ENCODE assay signal across 15 mouse cellular contexts in genomic region chr11:4835436-4835835, GRCm38 (mm10).
"Had no signal": no experiment of that assay in that cellular context is flagged by ENCODE, and none has a peak within 500 bp of the region (broad histone marks: within the 10 kb centered on the region; RNA-seq: fewer than 3 reads in every experiment).

No protein-coding gene starts in this region.

- H3K27ac ChIP-seq: limb, embryonic 12.5 days; lung, embryonic 15.5 days; macrophage; midbrain, embryonic 15.5 days; neural tube, embryonic 13.5 days had no signal

- H3K36me3 ChIP-seq: limb, embryonic 12.5 days; lung, embryonic 15.5 days; midbrain, embryonic 15.5 days; neural tube, embryonic 13.5 days had no signal

- H3K4me1 ChIP-seq: limb, embryonic 12.5 days; lung, embryonic 15.5 days; midbrain, embryonic 15.5 days; neural tube, embryonic 13.5 days had no signal

- H3K4me2 ChIP-seq: limb, embryonic 12.5 days; liver, embryonic 11.5 days; lung, embryonic 15.5 days; midbrain, embryonic 11.5 days; midbrain, embryonic 15.5 days; neural tube, embryonic 13.5 days had no signal

- H3K9ac ChIP-seq: limb, embryonic 12.5 days; liver, postnatal 0 days; lung, embryonic 15.5 days; midbrain, embryonic 15.5 days; neural tube, embryonic 13.5 days had no signal

- H3K4me3 ChIP-seq: limb, embryonic 12.5 days; lung, embryonic 15.5 days; megakaryocyte, embryonic 14.5 days; midbrain, embryonic 15.5 days; neural tube, embryonic 13.5 days had no signal

- H3K9me3 ChIP-seq: limb, embryonic 12.5 days; lung, embryonic 15.5 days; megakaryocyte, embryonic 14.5 days; midbrain, embryonic 15.5 days; neural tube, embryonic 13.5 days had no signal

- H3K27me3 ChIP-seq: limb, embryonic 12.5 days; lung, embryonic 15.5 days; megakaryocyte, embryonic 14.5 days; midbrain, embryonic 15.5 days; neural tube, embryonic 13.5 days had no signal

- ATAC-seq: liver, postnatal 0 days; midbrain, embryonic 15.5 days had no signal

- DNase-seq: kidney, adult 2 months; kidney, postnatal 25 days; liver, postnatal 0 days; lung, postnatal 14 days; retina, postnatal 1 day; right cerebral cortex, postnatal 14 days; thymus, postnatal 36 days had no signal
